Mouse (Mus musculus): ENCODE data around the gene Clic6.

DNA sequence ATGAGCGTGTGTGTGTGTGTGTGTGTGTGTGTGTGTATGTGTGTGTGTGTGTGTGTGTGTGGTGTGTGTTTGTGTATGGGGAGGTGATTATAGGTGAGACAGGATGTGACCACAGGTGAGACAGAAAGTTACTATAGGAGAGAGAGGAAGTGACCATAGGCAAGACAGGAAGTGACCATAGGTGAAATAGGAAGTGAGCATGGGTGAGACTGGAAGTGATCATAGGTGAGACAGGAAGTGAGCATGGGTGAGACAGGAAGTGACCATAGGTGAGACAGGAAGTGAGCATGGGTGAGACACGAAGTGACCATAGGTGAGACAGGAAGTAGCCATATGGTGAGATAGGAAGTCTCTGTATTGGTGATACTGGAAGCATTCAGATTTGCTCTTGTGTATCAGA is 49.7 kb downstream of the Clic6 start:
- TF ChIP-seq USF1 (IDR thresholded peaks at IDR 0.05; ENCODE audit: low read depth): no peak
- no peak for TF ChIP-seq POLR2AphosphoS2 (IDR thresholded peaks at IDR 0.05; ENCODE audit: insufficient read length, low read depth)

Measured in myocyte (in vitro differentiated cells).